Mouse (Mus musculus): Measurements from ENCODE around the gene Maz. TPM values are rescaled to one million over a fixed set of nuclear protein-coding genes. Genes with fewer than 3 reads are reported as not detected.

The Maz gene
- 19.6 TPM for polyA plus RNA-seq (2017; shearing (Covaris generic))

DNA sequence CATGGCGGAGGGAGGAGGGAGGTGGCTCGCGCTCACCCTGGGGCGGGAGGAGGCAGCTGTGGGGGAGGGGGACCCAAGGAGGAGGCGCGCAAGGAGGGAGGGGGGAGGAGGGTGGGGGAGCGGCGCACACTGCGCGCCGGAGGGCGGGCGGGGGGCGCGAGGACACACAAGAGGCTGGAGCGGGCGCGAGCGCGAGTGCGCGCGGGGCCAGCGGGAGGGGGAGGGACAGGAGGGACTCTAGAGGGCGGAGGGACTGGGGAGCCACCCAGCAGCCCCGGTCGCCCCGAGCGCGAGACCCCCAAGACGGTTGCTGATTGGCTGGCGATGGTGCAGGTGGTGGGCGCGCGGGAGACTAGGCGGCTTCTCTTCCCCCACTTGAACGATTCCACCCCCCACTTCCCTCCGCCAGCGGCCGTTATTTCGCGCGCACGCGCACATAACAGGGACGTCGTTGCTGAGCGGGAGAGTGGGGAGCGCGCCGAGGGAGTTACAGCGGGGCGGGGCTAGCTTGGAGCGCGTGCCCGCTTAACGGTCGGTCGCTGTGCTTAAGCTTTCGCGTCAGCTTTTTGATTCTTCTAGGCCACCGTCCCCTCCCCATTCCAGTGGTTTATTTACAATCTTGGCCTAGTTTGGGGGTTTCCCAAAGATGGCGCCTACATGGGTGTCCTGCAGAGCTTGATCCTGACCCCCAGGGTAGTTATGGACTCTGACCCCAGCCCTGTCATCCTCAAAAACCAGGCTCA is at the start of gene Maz:
Gene Maz, minus strand, starts transcription at position 54 of the 743 bp plus-strand sequence.

GRCm38 (mm10) chr7:127041851-127042672 is 15.2 kb upstream of the Maz start, which contains the start of gene Kif22:
Gene Kif22, minus strand, starts transcription at chr7:127042471.

DNA sequence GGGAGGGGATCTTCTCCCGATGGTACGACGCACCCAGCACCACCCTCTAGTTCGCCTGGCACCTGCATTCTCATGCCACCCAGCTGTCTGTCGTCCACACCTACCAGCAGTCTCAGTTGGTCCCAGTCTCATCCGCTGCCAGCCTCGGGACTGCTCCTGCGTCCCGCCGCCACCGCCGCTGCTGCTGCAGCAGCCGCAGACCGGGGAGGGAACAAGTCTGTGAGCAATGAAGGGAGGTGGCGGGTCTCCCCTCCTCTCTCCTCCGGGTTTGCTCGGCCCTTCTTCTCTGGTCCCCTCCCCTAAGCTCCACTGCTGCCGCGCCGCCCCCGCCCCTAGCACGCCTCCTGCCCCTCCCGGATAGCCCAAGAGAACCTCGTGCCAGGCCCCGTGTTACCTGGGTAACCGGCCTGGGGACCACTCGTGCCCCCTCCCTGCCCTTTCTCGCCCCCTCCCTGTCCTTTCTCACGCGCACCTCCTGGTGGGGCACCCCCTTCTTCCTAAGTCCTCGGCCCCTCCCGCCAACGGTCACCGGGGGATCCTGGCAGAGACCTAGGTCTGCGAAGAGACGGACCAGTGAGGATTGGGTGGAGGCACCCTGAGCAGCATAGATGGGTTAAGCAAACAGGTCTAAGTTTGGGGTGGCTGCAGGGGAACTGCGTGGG is 5.8 kb downstream of the Maz start, which contains the start of the genes Gm42742 and Prrt2:
Gene Gm42742, minus strand, starts transcription at position 197 of the 662 bp plus-strand sequence.
Gene Prrt2, minus strand, starts transcription at position 311 of the 662 bp plus-strand sequence.

GRCm38 (mm10) chr7:127016971-127017949 is 9.6 kb downstream of the Maz start, which contains the start of gene Pagr1a:
Gene Pagr1a, minus strand, starts transcription at chr7:127017352.

GRCm38 (mm10) chr7:127016481-127016485 is 10.6 kb downstream of the Maz start, which contains the start of gene Pagr1b:
Gene Pagr1b, minus strand, starts transcription at chr7:127016484.

GRCm38 (mm10) chr7:127014320-127014719 is 12.5 kb downstream of the Maz start, which contains the start of gene Mvp:
Gene Mvp, minus strand, starts transcription at chr7:127014621.

DNA sequence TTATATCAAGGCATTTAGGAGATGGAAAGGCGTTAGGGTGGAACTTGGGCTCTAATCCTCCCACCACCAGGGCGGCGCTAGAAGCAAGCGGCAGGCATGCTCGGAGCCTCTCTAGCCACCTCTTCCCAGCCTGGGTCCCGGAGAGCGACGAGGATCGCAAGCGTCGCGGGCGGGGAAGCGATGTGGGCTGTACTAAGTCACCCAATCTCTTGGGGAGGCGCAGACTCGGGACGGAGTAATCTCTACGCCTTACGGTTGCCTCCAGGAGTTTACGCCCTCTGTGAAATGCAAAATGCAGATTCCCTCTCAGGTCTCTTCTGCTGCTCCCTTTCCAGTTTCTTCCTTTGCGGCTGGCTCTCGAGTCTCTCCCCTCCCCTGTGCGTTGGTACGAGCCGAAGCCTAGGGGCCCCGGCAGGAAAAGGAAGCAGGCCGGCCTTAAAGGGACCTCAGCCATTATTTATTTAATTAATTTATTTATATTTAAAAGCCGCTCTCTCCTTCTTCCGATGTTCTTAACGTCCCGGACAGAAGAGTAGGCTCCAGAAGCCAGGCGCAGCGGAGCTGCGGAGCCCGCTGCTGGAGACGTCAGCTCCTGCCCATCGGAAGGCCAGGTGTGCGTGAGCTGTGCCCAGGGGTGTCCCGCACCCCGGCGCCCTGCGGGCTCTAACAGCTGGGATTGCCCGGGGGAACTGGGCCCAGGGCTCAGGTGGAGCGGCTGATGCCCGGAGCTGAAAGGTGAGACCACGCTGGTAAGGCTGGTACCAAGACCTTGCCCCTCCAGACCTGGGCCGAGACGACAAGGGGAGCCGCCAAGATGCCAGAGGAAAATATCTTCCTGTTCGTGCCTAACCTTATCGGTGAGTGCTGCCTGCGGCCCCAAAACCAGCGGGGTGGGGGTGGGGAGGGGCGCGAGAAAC is 50.6 kb downstream of the Maz start, which contains the start of gene Cdiptos:
Gene Cdiptos, minus strand, starts transcription at position 149 of the 917 bp plus-strand sequence.

GRCm38 (mm10) chr7:126975893-126975949 is 51.1 kb downstream of the Maz start, which contains the start of gene Cdipt:
Gene Cdipt, plus strand, starts transcription at chr7:126975914.

Other genes with a start within 250 kb of the Maz start
- 4.0 TPM for gene Tbx6, start 245.6 kb downstream of the Maz start, polyA plus RNA-seq (2017; shearing (Covaris generic))
- gene Ppp4c, start 234.5 kb downstream of the Maz start, polyA plus RNA-seq (2017; shearing (Covaris generic)), result 333 TPM
- gene Fam57b, start 229.4 kb downstream of the Maz start, polyA plus RNA-seq (2017; shearing (Covaris generic)), result not detected
- gene 4930451I11Rik, start 195.4 kb downstream of the Maz start, polyA plus RNA-seq (2017; shearing (Covaris generic)), result not detected
- gene Doc2a, start 179.6 kb downstream of the Maz start, polyA plus RNA-seq (2017; shearing (Covaris generic)), result not detected
- gene Hirip3, start 165.1 kb downstream of the Maz start, polyA plus RNA-seq (2017; shearing (Covaris generic)), result 10.6 TPM
- 113 TPM for gene Ino80e, start 164.7 kb downstream of the Maz start, polyA plus RNA-seq (2017; shearing (Covaris generic))
- gene Taok2, start 142.3 kb downstream of the Maz start, polyA plus RNA-seq (2017; shearing (Covaris generic)), result 53.3 TPM
- gene Tmem219, start 104.1 kb downstream of the Maz start, polyA plus RNA-seq (2017; shearing (Covaris generic)), result 58.9 TPM
- 9.7 TPM for gene Kctd13, start 98.2 kb downstream of the Maz start, polyA plus RNA-seq (2017; shearing (Covaris generic))
- 0.19 TPM for gene Asphd1, start 77.5 kb downstream of the Maz start, polyA plus RNA-seq (2017; shearing (Covaris generic))
- gene Sez6l2, start 76.5 kb downstream of the Maz start, polyA plus RNA-seq (2017; shearing (Covaris generic)), result 0.66 TPM
- 326 TPM for gene Cdipt, start 51.1 kb downstream of the Maz start, polyA plus RNA-seq (2017; shearing (Covaris generic))
- gene Cdiptos, start 50.9 kb downstream of the Maz start, polyA plus RNA-seq (2017; shearing (Covaris generic)), result 2.2 TPM
- 51.3 TPM for gene Mvp, start 12.4 kb downstream of the Maz start, polyA plus RNA-seq (2017; shearing (Covaris generic))
- 2.1 TPM for gene Pagr1b, start 10.6 kb downstream of the Maz start, polyA plus RNA-seq (2017; shearing (Covaris generic))
- 148 TPM for gene Pagr1a, start 9.7 kb downstream of the Maz start, polyA plus RNA-seq (2017; shearing (Covaris generic))
- gene Gm42742, start 5.9 kb downstream of the Maz start, polyA plus RNA-seq (2017; shearing (Covaris generic)), result 28.1 TPM
- 17.3 TPM for gene Prrt2, start 5.8 kb downstream of the Maz start, polyA plus RNA-seq (2017; shearing (Covaris generic))
- 11.8 TPM for gene Kif22, start 15.4 kb upstream of the Maz start, polyA plus RNA-seq (2017; shearing (Covaris generic))
- gene Zg16, start 60.3 kb upstream of the Maz start, polyA plus RNA-seq (2017; shearing (Covaris generic)), result not detected
- 452 TPM for gene AI467606, start 64.3 kb upstream of the Maz start, polyA plus RNA-seq (2017; shearing (Covaris generic))
- gene Qprt, start 95.2 kb upstream of the Maz start, polyA plus RNA-seq (2017; shearing (Covaris generic)), result 23.9 TPM
- 84.5 TPM for gene Spn, start 110.8 kb upstream of the Maz start, polyA plus RNA-seq (2017; shearing (Covaris generic))
- gene Cd2bp2, start 169.0 kb upstream of the Maz start, polyA plus RNA-seq (2017; shearing (Covaris generic)), result 81.8 TPM
- gene Tbc1d10b, start 181.4 kb upstream of the Maz start, polyA plus RNA-seq (2017; shearing (Covaris generic)), result 12.7 TPM
- gene Mylpf, start 181.9 kb upstream of the Maz start, polyA plus RNA-seq (2017; shearing (Covaris generic)), result 22.7 TPM
- 16.5 TPM for gene Zfp553, start 206.0 kb upstream of the Maz start, polyA plus RNA-seq (2017; shearing (Covaris generic))
- gene Sept1, start 206.1 kb upstream of the Maz start, polyA plus RNA-seq (2017; shearing (Covaris generic)), result 607 TPM
- 0.60 TPM for gene Zfp771, start 217.2 kb upstream of the Maz start, polyA plus RNA-seq (2017; shearing (Covaris generic))
- 51.4 TPM for gene Dctpp1, start 233.7 kb upstream of the Maz start, polyA plus RNA-seq (2017; shearing (Covaris generic))
- gene Sephs2, start 247.0 kb upstream of the Maz start, polyA plus RNA-seq (2017; shearing (Covaris generic)), result 12.5 TPM